Mouse (Mus musculus) hindbrain, embryonic 14.5 days (tissue): Measurements from ENCODE around the gene Atf6. TPM values are rescaled to one million over a fixed set of nuclear protein-coding genes. Genes with fewer than 3 reads are reported as not detected.

Experiments
- ATAC-seq: fragments of 200-750 bp; cut with Nextera tagmentation; 2 replicates; pipeline ENCODE4 v1.8.0; 2017; ENCODE audit warnings: moderate number of reproducible peaks, mild to moderate bottlenecking, moderate TSS enrichment, moderate library complexity; ENCODE audit not compliant: low FRiP score
- DNase-seq: peaks from one replicate; pipeline ENCODE4 v3.0.0-alpha.2; 2015; ENCODE audit warnings: low spot score
- H3K27ac ChIP-seq: fragments of 300-500 bp; sonication (generic); 2 replicates; pipeline ENCODE4 v1.5.1; 2014; ENCODE audit warnings: mild to moderate bottlenecking, moderate library complexity
- H3K27me3 ChIP-seq: fragments of 300-500 bp; sonication (generic); 2 replicates; pipeline ENCODE4 v1.6.1; 2014; ENCODE audit warnings: mild to moderate bottlenecking, low read length, mixed read lengths; ENCODE audit not compliant: control insufficient read depth, insufficient read depth
- H3K36me3 ChIP-seq: fragments of 300-500 bp; sonication (generic); replicated peaks from 2 replicates; pipeline ENCODE4 v1.6.1; 2014; ENCODE audit not compliant: control insufficient read depth, insufficient read depth
- H3K4me1 ChIP-seq: fragments of 300-500 bp; sonication (generic); replicated peaks from 2 replicates; pipeline ENCODE4 v1.6.1; 2014; ENCODE audit warnings: antibody characterized with exemption, low read length, mixed read lengths; ENCODE audit not compliant: control insufficient read depth, insufficient read depth
- H3K4me2 ChIP-seq: fragments of 300-500 bp; sonication (generic); replicated peaks from 2 replicates; pipeline ENCODE4 v1.6.1; 2014; ENCODE audit warnings: mild to moderate bottlenecking, moderate library complexity
- H3K4me3 ChIP-seq: fragments of 300-500 bp; sonication (generic); replicated peaks from 2 replicates; pipeline ENCODE4 v1.5.1; 2014; ENCODE audit warnings: mild to moderate bottlenecking, low read length
- H3K9ac ChIP-seq: fragments of 300-500 bp; sonication (generic); 2 replicates; pipeline ENCODE4 v1.6.1; 2014
- H3K9me3 ChIP-seq: fragments of 300-500 bp; sonication (generic); 2 replicates; pipeline ENCODE4 v1.6.1; 2016; ENCODE audit warnings: low read length; ENCODE audit not compliant: control insufficient read depth
- WGBS: fragments of 180-500 bp; shearing (Covaris S2); extraction: QIAGEN DNeasy Blood & Tissue Kit; methylation state at CpG from one replicate; pipeline ENCODE4 v1.1.7; 2014; 5-methylcytosine and 5-hydroxymethylcytosine counted together
- polyA plus RNA-seq: library from polyadenylated mRNA; unstranded; fragments of >200 nt; fragmentation: Nextera tagmentation; extraction: Ambion mirVana; gene quantifications from 2 replicates; pipeline ENCODE4 v1.2.1, GENCODE M21; 2014

Gene Atf6
- polyA plus RNA-seq, 1 experiment from 2014 or later: 9.9 TPM

DNA sequence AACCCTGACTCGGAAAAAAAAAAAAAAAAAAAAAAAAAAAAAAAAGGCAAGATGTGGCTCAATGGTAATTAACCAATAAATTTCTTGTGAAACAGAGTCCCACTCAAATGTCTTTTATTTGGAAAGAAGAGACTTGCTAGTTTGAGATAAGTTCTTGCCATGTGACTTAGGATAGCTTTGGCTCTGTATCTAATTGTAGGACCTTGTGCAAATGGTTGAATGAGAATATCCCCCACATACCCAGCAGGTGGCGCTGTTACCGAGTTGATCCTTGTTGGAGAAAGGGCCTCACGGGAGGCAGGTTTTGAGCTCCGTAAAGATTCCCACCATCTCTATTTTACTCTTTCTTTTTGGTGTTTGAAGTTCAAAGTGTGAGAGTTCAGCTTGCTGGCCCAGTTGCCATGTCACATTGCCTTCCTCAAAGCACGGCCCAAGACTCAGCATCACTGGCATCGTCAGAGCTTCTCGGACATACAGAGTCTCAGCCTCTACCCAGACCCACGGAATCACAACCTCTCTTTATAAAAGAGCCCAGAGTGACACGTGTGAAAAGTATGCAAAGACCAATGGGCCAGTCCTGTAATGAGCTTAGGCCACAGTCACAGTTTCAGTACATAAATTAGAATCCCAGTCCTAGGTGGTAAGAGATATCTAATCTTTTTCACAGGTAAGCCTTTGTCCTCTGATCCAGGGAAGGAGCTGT, 34.1 kb upstream of the Atf6 start:
- WGBS: 33% methylated on average over 10 of the region's 10 CpGs
- H3K4me1 ChIP-seq: no peaks in the 10 kb centered on the region
- H3K36me3 ChIP-seq: no peaks in the 10 kb centered on the region
- no peak overlapping the region; the same call in 1 of the 2 replicates for H3K4me2 ChIP-seq
- no peak overlapping the region for H3K9ac ChIP-seq
- ATAC-seq: peak; percentile 59; the same call in 1 of the 2 replicates
- peaks cover 16% of the 10 kb centered on the region; the same call in 1 of the 2 replicates for H3K27me3 ChIP-seq
- peak; percentile 90 for DNase-seq
- no peaks in the 10 kb centered on the region for H3K9me3 ChIP-seq
- no peak overlapping the region for H3K27ac ChIP-seq
- no peak overlapping the region for H3K4me3 ChIP-seq

DNA sequence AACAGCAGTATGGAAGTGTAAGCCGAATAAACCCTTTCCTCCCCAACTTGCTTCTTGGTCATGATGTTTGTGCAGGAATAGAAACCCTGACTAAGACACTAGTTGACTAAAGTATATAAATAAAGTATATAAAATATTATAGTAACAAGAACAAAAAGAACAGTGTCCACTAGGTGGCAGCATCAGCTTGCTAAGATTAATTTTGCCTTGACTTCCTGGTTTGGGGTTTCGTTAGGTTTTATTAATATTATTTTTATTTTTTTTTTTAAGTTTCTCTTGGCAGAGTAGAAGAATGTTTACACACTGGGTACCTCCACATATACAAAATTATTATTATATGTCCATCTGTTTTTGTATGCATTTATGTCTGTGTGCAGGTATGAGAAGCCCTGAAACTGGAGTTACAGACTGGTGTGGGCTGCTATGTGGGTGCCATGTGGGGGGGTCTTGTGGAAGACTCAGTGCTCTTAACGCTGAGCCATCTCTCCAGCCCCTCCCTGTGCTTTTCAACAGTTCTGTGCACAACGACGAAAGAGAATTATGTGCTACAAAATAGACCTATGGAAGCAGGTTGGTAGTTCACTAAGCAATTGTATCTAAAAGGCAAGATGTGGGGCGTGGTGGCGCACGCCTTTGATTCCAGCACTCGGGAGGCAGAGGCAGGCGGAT, 33.4 kb upstream of the Atf6 start:
- no peak overlapping the region for H3K9ac ChIP-seq
- 44% methylated on average over 10 of the region's 10 CpGs for WGBS
- no peak for ATAC-seq
- no peaks in the 10 kb centered on the region for H3K9me3 ChIP-seq
- no peaks in the 10 kb centered on the region for H3K36me3 ChIP-seq
- DNase-seq: peak; percentile 80
- no peak overlapping the region; the same call in 1 of the 2 replicates for H3K4me2 ChIP-seq
- H3K27me3 ChIP-seq: peaks cover 9% of the 10 kb centered on the region; the same call in 1 of the 2 replicates
- H3K4me3 ChIP-seq: no peak overlapping the region
- H3K27ac ChIP-seq: no peak overlapping the region
- H3K4me1 ChIP-seq: no peaks in the 10 kb centered on the region

DNA sequence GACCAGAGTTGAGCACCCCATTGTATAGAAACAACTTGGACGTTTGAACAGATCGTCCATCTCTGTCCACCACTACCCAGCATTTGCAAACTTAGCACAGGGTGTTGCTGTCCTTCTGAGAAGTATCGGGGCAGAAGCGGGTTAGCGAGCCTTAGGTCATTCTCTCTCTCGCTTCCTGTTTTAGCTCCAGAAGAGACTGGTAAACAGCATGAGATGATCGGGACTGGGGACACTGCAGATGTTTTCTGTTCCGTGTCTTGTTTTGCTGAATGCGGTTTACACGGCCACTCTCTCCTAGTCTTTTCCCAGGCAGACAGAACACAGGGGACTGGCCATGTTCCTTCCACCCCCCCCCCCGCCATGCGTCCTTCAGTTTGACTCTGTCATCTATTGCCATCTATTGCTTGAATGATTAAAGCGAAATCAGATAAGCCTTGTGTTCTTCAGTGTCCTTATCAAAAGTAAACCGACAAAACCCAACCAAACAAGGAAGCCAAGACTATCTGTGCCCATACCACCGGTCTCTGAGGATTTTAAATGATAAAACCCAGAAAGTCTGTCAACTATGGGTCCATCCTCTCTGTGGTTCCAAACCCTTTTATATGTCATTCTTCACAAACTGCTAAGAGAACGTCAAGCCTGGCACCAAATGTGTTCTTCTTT, 31.0 kb upstream of the Atf6 start:
- H3K36me3 ChIP-seq: no peaks in the 10 kb centered on the region
- no peaks in the 10 kb centered on the region for H3K4me1 ChIP-seq
- no peaks in the 10 kb centered on the region for H3K9me3 ChIP-seq
- H3K27me3 ChIP-seq: no peaks in the 10 kb centered on the region
- no peak for DNase-seq
- 77% methylated on average over 16 of the region's 16 CpGs for WGBS
- H3K27ac ChIP-seq: no peak overlapping the region
- H3K4me3 ChIP-seq: no peak overlapping the region
- no peak overlapping the region for H3K9ac ChIP-seq
- ATAC-seq: no peak
- no peak overlapping the region for H3K4me2 ChIP-seq

DNA sequence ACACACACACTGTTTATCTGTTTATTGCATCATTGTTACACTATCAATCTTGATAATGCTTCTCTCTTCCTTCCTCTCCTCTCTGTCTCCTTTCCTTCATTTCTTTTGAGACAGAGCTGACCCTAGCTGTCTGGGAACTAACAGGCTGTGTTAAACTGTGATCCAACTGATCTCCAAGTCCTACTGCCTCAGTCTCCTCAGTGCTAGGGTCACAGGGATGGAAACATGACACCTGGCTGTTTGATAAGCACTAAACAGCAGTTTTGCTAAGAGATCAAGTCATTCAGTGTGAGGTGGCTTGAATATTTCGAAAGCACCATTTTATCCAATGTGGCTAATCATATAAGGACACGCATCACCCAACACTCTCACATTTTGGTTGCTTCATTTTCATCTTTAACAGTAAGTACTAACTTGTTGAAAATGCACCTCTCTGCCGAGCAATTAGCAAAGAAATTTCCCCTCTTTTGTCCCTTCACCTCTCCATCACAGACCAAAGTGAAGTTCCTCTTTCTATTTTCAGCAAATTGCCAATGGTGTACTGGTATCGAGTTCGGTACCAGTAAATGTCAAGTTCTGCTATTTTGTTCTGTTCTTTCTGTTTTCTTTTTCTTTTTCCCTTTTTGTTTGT, 29.2 kb upstream of the Atf6 start:
- Histone ChIP-seq H3K4me1 (no peaks in the 10 kb centered on the region), H3K9ac (no peak overlapping the region), H3K27me3 (no peaks in the 10 kb centered on the region), H3K9me3 (no peaks in the 10 kb centered on the region), H3K36me3 (no peaks in the 10 kb centered on the region), H3K27ac (no peak overlapping the region), H3K4me3 (no peak overlapping the region), H3K4me2 (no peak overlapping the region)
- no peak for DNase-seq
- no peak for ATAC-seq
- 89% methylated on average over 5 of the region's 5 CpGs for WGBS

DNA sequence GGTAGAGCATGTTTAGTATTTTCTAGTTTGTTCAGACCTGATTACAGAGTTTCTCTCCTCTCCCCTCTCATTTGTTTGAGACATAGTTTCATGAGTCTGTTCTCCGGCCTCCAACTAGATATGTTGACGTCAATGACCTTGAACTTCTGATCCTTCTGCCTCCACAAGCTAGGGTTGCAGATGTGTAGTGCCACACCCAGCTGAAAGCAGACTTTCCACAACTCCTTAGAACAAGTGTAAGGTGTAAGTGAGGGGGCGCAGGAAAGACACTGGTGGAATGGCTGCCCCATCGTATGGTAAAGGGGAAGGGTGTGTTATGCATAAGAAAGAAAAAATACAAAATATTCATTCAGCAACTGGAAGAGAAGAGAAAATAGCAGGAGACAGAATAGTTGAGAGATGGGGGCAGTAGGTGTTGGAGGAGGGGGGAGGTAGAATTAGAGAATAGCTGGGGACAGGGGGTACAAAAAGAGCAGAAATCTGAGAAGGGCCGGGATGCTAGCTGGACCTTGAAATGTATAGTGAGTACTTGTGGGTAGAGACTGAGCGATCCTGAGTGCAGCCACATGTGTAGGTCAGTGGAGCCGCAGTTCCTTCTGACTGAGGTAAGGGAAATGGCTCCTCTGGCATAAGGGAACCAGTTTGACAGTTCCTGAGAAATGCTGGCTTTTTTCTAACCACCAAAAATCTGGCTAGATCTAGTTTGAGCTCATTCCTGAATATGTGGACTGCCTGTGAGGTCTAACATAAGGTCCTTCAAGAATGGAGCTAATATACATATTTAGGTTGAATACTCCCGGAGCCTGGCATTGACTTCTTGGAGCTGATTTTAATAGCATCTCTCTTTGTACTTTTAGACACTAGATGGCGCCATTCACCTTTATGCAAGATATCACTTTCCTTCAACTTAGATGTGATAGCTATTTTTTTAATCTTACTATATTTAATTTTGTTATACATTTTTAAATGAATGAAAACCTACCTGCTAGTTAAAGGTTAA, 27.3 kb upstream of the Atf6 start:
- H3K9me3 ChIP-seq: no peaks in the 10 kb centered on the region
- H3K4me3 ChIP-seq: no peak overlapping the region
- no peak overlapping the region for H3K4me2 ChIP-seq
- no peak overlapping the region for H3K27ac ChIP-seq
- ATAC-seq (no peak), DNase-seq (peak; percentile 77)
- no peaks in the 10 kb centered on the region for H3K27me3 ChIP-seq
- no peaks in the 10 kb centered on the region for H3K4me1 ChIP-seq
- H3K36me3 ChIP-seq: no peaks in the 10 kb centered on the region
- WGBS: 67% methylated on average over 9 of the region's 9 CpGs
- H3K9ac ChIP-seq: no peak overlapping the region

DNA sequence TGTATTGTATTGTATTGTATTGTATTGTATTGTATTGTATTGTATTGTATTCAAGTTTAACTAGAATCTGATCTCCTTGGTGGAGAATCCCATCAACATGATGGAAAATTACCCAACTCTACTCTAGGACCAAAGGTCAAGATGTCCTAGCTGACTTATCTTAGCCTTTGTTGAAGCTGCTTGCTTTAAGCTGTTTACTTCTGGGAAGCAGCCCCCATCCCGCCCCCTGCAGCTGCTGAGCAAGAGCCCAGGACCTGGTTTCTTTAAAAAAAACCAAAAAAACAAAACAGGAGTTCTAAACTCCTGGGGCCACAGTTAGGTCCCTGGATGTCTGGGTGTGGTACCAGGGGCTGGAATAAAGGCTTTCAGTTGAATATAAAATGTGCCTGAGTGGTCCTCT, 24.7 kb upstream of the Atf6 start:
- Histone ChIP-seq H3K9ac (no peak overlapping the region), H3K27me3 (no peaks in the 10 kb centered on the region), H3K4me3 (no peak overlapping the region), H3K4me2 (no peak overlapping the region), H3K4me1 (no peaks in the 10 kb centered on the region), H3K27ac (no peak overlapping the region), H3K9me3 (no peaks in the 10 kb centered on the region), H3K36me3 (no peaks in the 10 kb centered on the region)
- no peak for DNase-seq
- ATAC-seq: no peak
- WGBS: 52% methylated on average over 1 of the region's 1 CpGs

DNA sequence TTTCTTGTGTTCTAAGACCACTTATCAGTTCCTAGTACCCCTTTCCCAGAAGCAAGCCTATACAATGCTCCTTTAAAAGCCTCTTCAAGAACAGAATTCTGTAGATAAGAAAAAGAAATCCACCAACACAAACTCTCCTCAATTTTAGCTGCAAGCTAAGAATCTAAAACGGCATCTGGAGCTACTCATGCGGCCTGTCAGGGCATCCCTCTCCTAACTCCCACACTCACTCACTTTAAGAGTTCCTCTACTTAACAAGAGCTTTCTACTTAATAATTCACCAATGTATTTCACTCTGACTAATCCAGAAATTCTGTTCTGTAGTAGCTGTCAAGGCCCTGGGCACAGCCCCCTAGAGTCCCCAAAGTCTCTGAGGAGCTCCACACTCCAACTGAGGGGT, 24.1 kb upstream of the Atf6 start:
- Histone ChIP-seq H3K27me3 (no peaks in the 10 kb centered on the region), H3K4me2 (no peak overlapping the region), H3K9ac (no peak overlapping the region), H3K9me3 (no peaks in the 10 kb centered on the region), H3K4me1 (no peaks in the 10 kb centered on the region), H3K4me3 (no peak overlapping the region), H3K36me3 (no peaks in the 10 kb centered on the region), H3K27ac (no peak overlapping the region)
- no peak for DNase-seq
- 68% methylated on average over 2 of the region's 2 CpGs for WGBS
- no peak for ATAC-seq

DNA sequence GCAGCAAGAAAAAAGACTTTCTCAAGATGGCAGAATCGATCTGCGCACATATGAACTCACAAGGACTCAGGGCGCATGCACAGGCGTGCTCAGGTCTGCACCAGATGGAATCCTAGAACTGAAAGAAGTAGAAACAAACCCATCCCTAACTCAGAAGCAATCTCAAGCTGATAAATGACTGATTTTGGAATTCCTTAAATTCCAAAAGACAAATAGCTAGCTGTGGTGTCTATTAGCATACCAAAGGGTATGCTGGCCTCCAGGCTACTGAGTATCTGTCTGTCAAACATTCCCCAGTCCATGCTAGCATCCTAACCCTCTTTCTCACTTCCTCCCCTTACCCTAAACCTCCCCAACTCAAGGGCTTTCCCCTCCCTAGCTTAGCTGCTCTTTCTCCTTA, 21.7 kb upstream of the Atf6 start:
- WGBS: 68% methylated on average over 4 of the region's 4 CpGs
- H3K36me3 ChIP-seq: no peaks in the 10 kb centered on the region
- H3K4me2 ChIP-seq: no peak overlapping the region
- DNase-seq: no peak
- no peak overlapping the region for H3K4me3 ChIP-seq
- no peak for ATAC-seq
- H3K9me3 ChIP-seq: no peaks in the 10 kb centered on the region
- peaks cover 3% of the 10 kb centered on the region; the same call in 1 of the 2 replicates for H3K4me1 ChIP-seq
- H3K9ac ChIP-seq: no peak overlapping the region
- no peak overlapping the region for H3K27ac ChIP-seq
- no peaks in the 10 kb centered on the region for H3K27me3 ChIP-seq
